Mouse (Mus musculus): ENCODE data around the gene Olfr12.

- TF ChIP-seq CTCF (conservative IDR thresholded peaks at IDR 0.05; ENCODE audit: low read length) (no peak), POU5F1 (IDR thresholded peaks at IDR 0.05; ENCODE audit: borderline replicate concordance, low read length) (no peak), NANOG (IDR thresholded peaks at IDR 0.05; ENCODE audit: borderline replicate concordance, low read length) (no peak)
Measured at GRCm38 (mm10) chr1:92607711-92608110, 9.9 kb upstream of the Olfr12 start.

Measured in E14TG2a.4 (cell line).